Comparison of ENCODE assay signal across 39 mouse cellular contexts in the genomic region with DNA sequence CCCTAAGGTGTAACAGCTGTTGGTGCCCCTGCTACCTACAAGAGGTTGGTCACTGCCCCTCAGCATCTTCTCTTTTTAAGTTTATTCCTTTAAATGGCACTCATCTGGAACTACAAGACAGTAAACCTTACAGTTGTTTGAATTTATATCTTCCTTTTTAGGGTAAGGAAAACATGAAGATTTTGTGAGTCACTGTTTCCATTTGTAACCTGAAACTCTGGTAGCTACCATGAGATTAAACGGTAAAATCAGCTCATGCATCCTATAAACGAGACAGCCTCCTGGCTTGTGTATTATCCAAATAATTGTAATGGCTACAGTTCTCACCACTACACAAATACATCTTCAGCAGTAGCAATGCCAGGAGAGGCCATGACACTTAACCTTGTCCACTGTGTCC. TPM values are rescaled to one million over a fixed set of nuclear protein-coding genes. Genes with fewer than 3 reads are reported as not detected.
"Had no signal": no experiment of that assay in that cellular context is flagged by ENCODE, and none has a peak within 500 bp of the region (broad histone marks: within the 10 kb centered on the region; RNA-seq: fewer than 3 reads in every experiment).

No protein-coding gene starts in this region.

- H3K4me3 ChIP-seq: heart, adult 2 months; heart, embryonic 13.5 days; heart, embryonic 15.5 days; hindbrain, embryonic 13.5 days; hindbrain, embryonic 15.5 days; limb, embryonic 13.5 days; limb, embryonic 15.5 days; liver, embryonic 12.5 days had no signal

- H3K4me2 ChIP-seq: heart, embryonic 11.5 days; heart, embryonic 13.5 days; heart, embryonic 15.5 days; hindbrain, embryonic 13.5 days; hindbrain, embryonic 15.5 days; limb, embryonic 13.5 days; limb, embryonic 15.5 days; liver, embryonic 12.5 days had no signal

- H3K36me3 ChIP-seq: heart, embryonic 13.5 days; heart, embryonic 15.5 days; hindbrain, embryonic 13.5 days; hindbrain, embryonic 15.5 days; limb, embryonic 13.5 days; limb, embryonic 15.5 days; liver, embryonic 12.5 days had no signal

- H3K27ac ChIP-seq: heart, adult 2 months; heart, embryonic 13.5 days; heart, embryonic 15.5 days; hindbrain, embryonic 13.5 days; hindbrain, embryonic 15.5 days; hindbrain, postnatal 0 days; limb, embryonic 13.5 days; limb, embryonic 15.5 days; liver, embryonic 12.5 days; liver, embryonic 14.5 days had no signal

- H3K9ac ChIP-seq: heart, embryonic 13.5 days; heart, embryonic 15.5 days; hindbrain, embryonic 13.5 days; hindbrain, embryonic 15.5 days; limb, embryonic 13.5 days; limb, embryonic 15.5 days; liver, embryonic 12.5 days; liver, embryonic 14.5 days had no signal

- H3K9me3 ChIP-seq: heart, embryonic 13.5 days; heart, embryonic 15.5 days; hindbrain, embryonic 13.5 days; hindbrain, embryonic 15.5 days; limb, embryonic 13.5 days; limb, embryonic 15.5 days; liver, embryonic 12.5 days had no signal

- H3K4me1 ChIP-seq: heart, embryonic 13.5 days; heart, embryonic 15.5 days; hindbrain, embryonic 13.5 days; hindbrain, embryonic 15.5 days; limb, embryonic 13.5 days; limb, embryonic 15.5 days; liver, embryonic 12.5 days had no signal

- DNase-seq: gastrocnemius, postnatal 14 days; gastrocnemius, postnatal 36 days; heart, adult 2 months; heart, postnatal 14 days; heart, postnatal 36 days; kidney, adult 18-20 months; kidney, adult 8-10 months; kidney, postnatal 14 days; kidney, postnatal 36 days; layer of hippocampus, adult 9-11 months; left cerebral cortex, postnatal 4 days had no signal

- H3K27me3 ChIP-seq: heart, embryonic 13.5 days; heart, embryonic 15.5 days; hindbrain, embryonic 13.5 days; hindbrain, embryonic 15.5 days; limb, embryonic 13.5 days; limb, embryonic 15.5 days; liver, embryonic 12.5 days had no signal

RNA-seq across cellular contexts. Expression of gene Plscr5, which starts 11.7 kb away (rescaled TPM):
- total RNA-seq: gastrocnemius, adult 18-20 months; gastrocnemius, adult 8-10 months; gastrocnemius, postnatal 14 days; gastrocnemius, postnatal 36 days; heart, adult 2 months; heart, postnatal 14 days; heart, postnatal 36 days; hematopoietic stem cell, adult 5-6 weeks; layer of hippocampus, adult 18-20 months; layer of hippocampus, adult 8-10 months; layer of hippocampus, postnatal 25 days; left cerebral cortex, adult 8-10 months; left cerebral cortex, postnatal 25 days; liver, adult 2 months had no signal
- polyA plus RNA-seq: gonadal fat pad, adult 2 months; heart, adult 2 months; heart, embryonic 11.5 days; heart, embryonic 13.5 days; heart, embryonic 15.5 days; heart, postnatal 0 days; intestine, embryonic 14.5 days; intestine, embryonic 16.5 days; kidney, embryonic 14.5 days; kidney, embryonic 16.5 days; large intestine, adult 2 months; limb, embryonic 11.5 days; limb, embryonic 13.5 days; limb, embryonic 15.5 days; liver, adult 2 months; liver, embryonic 12.5 days; liver, embryonic 14.5 days; liver, embryonic 16.5 days had no signal
